Mouse (Mus musculus) stomach, embryonic 15.5 days (tissue): ENCODE data around the gene Cacna2d3. TPM values are rescaled to one million over a fixed set of nuclear protein-coding genes. Genes with fewer than 3 reads are reported as not detected.

Experiments used
- ATAC-seq: fragments of 200-750 bp; cut with Nextera tagmentation; 2 replicates; pipeline ENCODE4 v1.8.0; 2017; ENCODE audit warnings: low read depth, moderate number of reproducible peaks, moderate TSS enrichment; ENCODE audit not compliant: insufficient read depth, low FRiP score
- H3K27ac ChIP-seq: fragments of 300-500 bp; sonication (generic); 2 replicates; pipeline ENCODE4 v1.5.1; 2015; ENCODE audit warnings: mild to moderate bottlenecking, inconsistent platforms
- H3K27me3 ChIP-seq: fragments of 300-500 bp; sonication (generic); replicated peaks from 2 replicates; pipeline ENCODE4 v1.6.1; 2015; ENCODE audit warnings: inconsistent platforms
- H3K36me3 ChIP-seq: fragments of 300-500 bp; sonication (generic); 2 replicates; pipeline ENCODE4 v1.6.1; 2015; ENCODE audit warnings: inconsistent platforms
- H3K4me1 ChIP-seq: fragments of 300-500 bp; sonication (generic); 2 replicates; pipeline ENCODE4 v1.6.1; 2015; ENCODE audit warnings: inconsistent platforms
- H3K4me2 ChIP-seq: fragments of 300-500 bp; sonication (generic); 2 replicates; pipeline ENCODE4 v1.6.1; 2015; ENCODE audit warnings: mild to moderate bottlenecking, inconsistent platforms
- H3K4me3 ChIP-seq: fragments of 300-500 bp; sonication (generic); replicated peaks from 2 replicates; pipeline ENCODE4 v1.5.1; 2015; ENCODE audit warnings: inconsistent platforms
- H3K9ac ChIP-seq: fragments of 300-500 bp; sonication (generic); 2 replicates; pipeline ENCODE4 v1.6.1; 2015; ENCODE audit warnings: inconsistent platforms
- H3K9me3 ChIP-seq: fragments of 300-500 bp; sonication (generic); 2 replicates; pipeline ENCODE4 v1.6.1; 2016; ENCODE audit warnings: inconsistent platforms
- WGBS: fragments of 180-500 bp; shearing (Covaris S2); methylation state at CpG from one replicate; pipeline ENCODE4 v1.1.7; 2015; 5-methylcytosine and 5-hydroxymethylcytosine counted together
- polyA plus RNA-seq: library from polyadenylated mRNA; unstranded; fragments of >200 nt; fragmentation: Nextera tagmentation; extraction: Ambion mirVana; gene quantifications from 2 replicates; pipeline ENCODE4 v1.2.1, GENCODE M21; 2015

The Cacna2d3 gene
- 1.6 and 2.1 TPM in 2 replicates for polyA plus RNA-seq

DNA sequence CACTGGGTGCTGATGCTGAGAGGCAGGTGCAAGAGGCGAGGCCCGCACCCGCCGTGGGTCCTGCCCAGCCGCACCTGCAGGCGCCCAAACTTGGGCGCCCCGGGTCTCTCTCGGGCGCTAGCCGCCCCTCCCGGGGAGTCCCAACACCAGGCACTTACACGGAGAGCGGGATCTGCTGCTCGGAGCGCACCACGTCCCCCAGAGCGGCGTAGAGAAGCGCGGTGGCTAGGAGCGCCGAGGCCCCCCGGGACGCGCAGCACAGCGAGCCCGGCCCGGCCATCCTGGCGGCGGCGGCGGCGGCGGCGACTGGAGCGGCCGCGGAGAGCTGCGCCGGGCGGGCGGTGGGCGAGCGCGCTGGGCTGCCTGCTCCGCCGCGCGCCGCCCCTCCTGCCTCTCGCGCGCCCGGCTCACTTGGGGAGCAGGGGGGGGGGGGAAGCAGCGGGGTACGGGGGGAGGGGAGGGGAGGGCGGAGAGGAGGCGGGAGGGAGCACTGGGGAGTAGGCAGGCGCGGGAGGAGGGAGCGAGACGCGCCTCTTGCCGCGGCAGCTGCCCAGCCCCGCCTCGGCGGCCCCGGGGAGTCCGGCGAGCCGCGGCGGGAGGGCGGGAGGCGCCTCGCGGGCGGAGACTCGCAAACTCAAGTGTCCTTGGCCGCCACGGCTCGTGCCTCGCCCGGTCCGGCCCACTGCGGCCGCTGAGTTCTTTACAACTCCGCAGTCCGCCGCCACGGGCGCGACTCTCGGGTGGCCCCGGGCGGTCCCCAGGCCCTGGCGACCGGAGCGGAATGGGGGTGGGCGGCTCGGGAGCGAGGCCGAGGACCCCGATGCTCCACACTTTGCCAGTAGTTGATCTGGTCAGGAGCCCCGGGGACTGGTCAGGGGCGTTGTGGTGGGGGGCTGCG, at the start of gene Cacna2d3:
Cacna2d3 (minus strand) TSS at position 377 of the 898 bp plus-strand sequence.
- peak within 1 kb of the TSS; percentile 60 for H3K4me3 ChIP-seq
- no peaks in the 10 kb centered on the region for H3K36me3 ChIP-seq
- H3K4me1 ChIP-seq: peaks cover 12% of the 10 kb centered on the region; the same call in 1 of the 2 replicates
- H3K4me2 ChIP-seq: peak within 1 kb of the TSS; percentile 100
- no peak within 1 kb of the TSS; the same call in 1 of the 2 replicates for H3K9ac ChIP-seq
- WGBS: under 1% methylated on average over 56 of the region's 109 CpGs
- peak; percentile 67 for ATAC-seq
- peaks cover 62% of the 10 kb centered on the region for H3K27me3 ChIP-seq
- no peak within 1 kb of the TSS for H3K27ac ChIP-seq
- no peaks in the 10 kb centered on the region for H3K9me3 ChIP-seq

- WGBS: 85% methylated on average over 4 of the region's 4 CpGs
- Histone ChIP-seq H3K27ac (no peak overlapping the region), H3K4me2 (no peak overlapping the region), H3K36me3 (no peaks in the 10 kb centered on the region), H3K27me3 (no peaks in the 10 kb centered on the region), H3K4me3 (no peak overlapping the region), H3K9ac (no peak overlapping the region), H3K9me3 (no peaks in the 10 kb centered on the region), H3K4me1 (no peaks in the 10 kb centered on the region)
- ATAC-seq: no peak
These were observed 47.8 kb upstream of the Cacna2d3 start for GRCm38 (mm10) chr14:29769486-29769885.

GRCm38 (mm10) chr14:29752876-29753275, 31.2 kb upstream of the Cacna2d3 start:
- H3K4me3 ChIP-seq: no peak overlapping the region
- no peaks in the 10 kb centered on the region for H3K4me1 ChIP-seq
- no peak overlapping the region for H3K27ac ChIP-seq
- H3K4me2 ChIP-seq: no peak overlapping the region
- no peak overlapping the region for H3K9ac ChIP-seq
- H3K36me3 ChIP-seq: no peaks in the 10 kb centered on the region
- no peak for ATAC-seq
- no peaks in the 10 kb centered on the region for H3K27me3 ChIP-seq
- H3K9me3 ChIP-seq: no peaks in the 10 kb centered on the region
- WGBS: 65% methylated on average over 5 of the region's 5 CpGs

DNA sequence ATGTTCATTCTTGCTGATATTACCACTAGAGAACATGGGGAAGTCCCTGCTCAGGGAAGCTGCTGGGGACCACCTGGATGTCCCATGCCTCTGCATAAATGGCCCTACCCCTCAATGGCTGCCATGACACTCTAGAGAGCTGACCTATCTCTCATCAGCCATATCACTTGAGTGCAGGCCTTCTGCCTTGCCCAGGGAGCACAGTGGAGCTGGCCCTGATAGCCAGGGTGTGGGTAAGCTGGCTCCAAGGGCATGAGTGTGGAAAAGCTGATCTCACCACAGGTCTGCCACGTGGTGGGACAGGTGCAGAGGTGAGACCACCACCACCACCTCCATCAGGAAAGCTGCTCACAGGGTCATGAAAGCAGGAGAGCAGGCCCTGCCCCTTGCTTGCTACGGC, 17.1 kb upstream of the Cacna2d3 start:
- Histone ChIP-seq H3K27me3 (no peaks in the 10 kb centered on the region), H3K9me3 (no peaks in the 10 kb centered on the region), H3K4me2 (no peak overlapping the region), H3K36me3 (no peaks in the 10 kb centered on the region), H3K4me1 (no peaks in the 10 kb centered on the region), H3K9ac (no peak overlapping the region), H3K27ac (no peak overlapping the region), H3K4me3 (no peak overlapping the region)
- 71% methylated on average over 2 of the region's 2 CpGs for WGBS
- no peak for ATAC-seq

GRCm38 (mm10) chr14:29730256-29730655, 8.6 kb upstream of the Cacna2d3 start:
- Histone ChIP-seq H3K9me3 (no peaks in the 10 kb centered on the region), H3K9ac (no peak overlapping the region), H3K27me3 (peaks cover 14% of the 10 kb centered on the region; the same call in 1 of the 2 replicates), H3K4me1 (no peaks in the 10 kb centered on the region), H3K4me3 (no peak overlapping the region), H3K27ac (no peak overlapping the region), H3K36me3 (no peaks in the 10 kb centered on the region), H3K4me2 (no peak overlapping the region)
- 82% methylated on average over 4 of the region's 4 CpGs for WGBS
- no peak for ATAC-seq

DNA sequence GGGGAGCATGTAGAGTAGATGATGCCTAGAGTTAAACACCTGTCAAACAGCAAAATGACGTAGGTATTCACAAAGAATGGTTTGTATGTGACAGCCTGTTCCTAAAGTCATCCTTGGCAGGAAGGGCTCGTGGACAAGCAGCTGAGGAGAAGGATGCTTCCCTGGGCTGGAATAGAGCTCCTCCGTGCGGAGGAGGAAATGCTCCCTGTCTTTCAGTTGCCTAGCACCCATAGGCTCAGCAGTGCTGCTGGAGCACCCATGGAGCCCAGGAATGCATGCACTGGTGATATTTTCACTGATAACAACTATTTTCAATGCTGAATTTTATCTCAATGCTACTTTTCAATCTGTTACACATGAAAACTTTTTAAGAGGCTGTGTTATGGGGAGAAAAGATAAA, 7.3 kb upstream of the Cacna2d3 start:
- peaks cover 14% of the 10 kb centered on the region for H3K27me3 ChIP-seq
- no peaks in the 10 kb centered on the region for H3K36me3 ChIP-seq
- no peak for ATAC-seq
- H3K9ac ChIP-seq: no peak overlapping the region
- no peak overlapping the region for H3K4me3 ChIP-seq
- no peaks in the 10 kb centered on the region for H3K4me1 ChIP-seq
- WGBS: 75% methylated on average over 4 of the region's 4 CpGs
- H3K4me2 ChIP-seq: no peak overlapping the region
- no peak overlapping the region for H3K27ac ChIP-seq
- no peaks in the 10 kb centered on the region for H3K9me3 ChIP-seq

- H3K4me1 ChIP-seq: 0 out of 2 replicates have a peak, but pooled peaks cover 5% of the 10 kb centered on the region
- no peaks in the 10 kb centered on the region for H3K36me3 ChIP-seq
- H3K4me2 ChIP-seq: no peak overlapping the region
- H3K9me3 ChIP-seq: no peaks in the 10 kb centered on the region
- no peak overlapping the region for H3K4me3 ChIP-seq
- no peak for ATAC-seq
- 72% methylated on average over 9 of the region's 9 CpGs for WGBS
- H3K9ac ChIP-seq: no peak overlapping the region
- peaks cover 28% of the 10 kb centered on the region for H3K27me3 ChIP-seq
- no peak overlapping the region for H3K27ac ChIP-seq
These were observed 5.9 kb upstream of the Cacna2d3 start for GRCm38 (mm10) chr14:29727596-29727995.

- peak overlapping the region; percentile 60 for H3K4me3 ChIP-seq
- H3K9me3 ChIP-seq: no peaks in the 10 kb centered on the region
- no peaks in the 10 kb centered on the region for H3K36me3 ChIP-seq
- peak overlapping the region; percentile 100 for H3K4me2 ChIP-seq
- peaks cover 12% of the 10 kb centered on the region; the same call in 1 of the 2 replicates for H3K4me1 ChIP-seq
- H3K9ac ChIP-seq: no peak overlapping the region
- 8% methylated on average over 10 of the region's 10 CpGs for WGBS
- no peak for ATAC-seq
- no peak overlapping the region for H3K27ac ChIP-seq
- H3K27me3 ChIP-seq: peaks cover 63% of the 10 kb centered on the region
These were observed 1.6 kb upstream of the Cacna2d3 start for GRCm38 (mm10) chr14:29723267-29723666.

DNA sequence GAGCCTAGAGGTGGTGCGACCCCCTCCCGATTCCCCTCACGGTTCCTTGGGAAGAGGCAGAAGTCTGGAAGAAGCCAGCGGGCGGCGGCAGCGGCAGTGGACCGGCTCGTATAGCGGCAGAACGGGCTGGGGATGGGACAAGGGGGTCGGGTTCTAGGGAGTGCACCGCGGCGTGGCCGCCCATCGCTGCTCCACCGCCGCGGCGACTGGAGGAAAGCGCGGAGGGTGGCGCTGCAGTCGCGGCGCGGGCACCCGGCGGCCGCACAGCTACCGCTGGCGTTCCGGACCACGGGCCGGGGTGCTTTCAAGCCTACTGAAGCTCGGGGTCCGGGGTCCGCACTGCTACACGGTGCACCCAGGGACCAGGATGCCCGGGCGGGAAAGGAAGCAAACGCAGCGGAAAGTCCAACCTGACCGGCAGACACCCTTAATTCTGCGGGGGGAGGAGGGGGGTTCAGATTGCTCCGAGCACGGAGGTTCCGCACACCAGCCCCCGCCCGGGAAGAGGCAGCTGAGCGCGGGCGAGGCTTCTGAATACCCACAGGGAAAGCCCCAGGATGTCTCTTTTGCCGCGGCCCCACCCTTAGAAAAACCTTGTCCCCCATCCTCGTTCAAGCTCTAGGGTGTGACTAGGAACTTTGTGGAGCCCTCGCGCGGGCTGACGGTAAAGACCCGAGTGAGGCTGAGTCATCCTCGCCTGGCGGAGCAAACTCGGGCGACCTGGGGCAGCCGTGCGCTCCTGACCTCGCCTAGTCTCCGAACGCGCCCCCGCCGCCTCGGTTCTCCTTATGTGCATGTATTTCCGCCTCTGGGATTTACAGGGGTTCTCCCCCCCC, 940 bp upstream of the Cacna2d3 start:
- Histone ChIP-seq H3K27ac (no peak overlapping the region), H3K4me1 (peaks cover 12% of the 10 kb centered on the region; the same call in 1 of the 2 replicates), H3K9ac (no peak overlapping the region; the same call in 1 of the 2 replicates), H3K27me3 (peaks cover 65% of the 10 kb centered on the region), H3K36me3 (no peaks in the 10 kb centered on the region), H3K9me3 (no peaks in the 10 kb centered on the region), H3K4me3 (peak overlapping the region; percentile 60), H3K4me2 (peak overlapping the region; percentile 100)
- peak; percentile 46; the same call in 1 of the 2 replicates for ATAC-seq
- WGBS: under 1% methylated on average over 76 of the region's 76 CpGs

- Histone ChIP-seq H3K9ac (no peak overlapping the region), H3K27ac (no peak overlapping the region), H3K4me2 (peak overlapping the region; percentile 100), H3K4me3 (peak overlapping the region; percentile 60), H3K4me1 (peaks cover 12% of the 10 kb centered on the region; the same call in 1 of the 2 replicates), H3K9me3 (no peaks in the 10 kb centered on the region), H3K36me3 (no peaks in the 10 kb centered on the region), H3K27me3 (peaks cover 59% of the 10 kb centered on the region)
- no peak for ATAC-seq
- 1% methylated on average over 11 of the region's 11 CpGs for WGBS
These were observed 555 bp downstream of the Cacna2d3 start for GRCm38 (mm10) chr14:29721131-29721487.

GRCm38 (mm10) chr14:29720334-29720911, 1.2 kb downstream of the Cacna2d3 start:
- peak overlapping the region; percentile 100 for H3K4me2 ChIP-seq
- no peak overlapping the region for H3K9ac ChIP-seq
- H3K27ac ChIP-seq: no peak overlapping the region
- peaks cover 59% of the 10 kb centered on the region for H3K27me3 ChIP-seq
- H3K4me1 ChIP-seq: peaks cover 12% of the 10 kb centered on the region; the same call in 1 of the 2 replicates
- H3K4me3 ChIP-seq: no peak overlapping the region
- no peaks in the 10 kb centered on the region for H3K36me3 ChIP-seq
- ATAC-seq: no peak
- WGBS: 9% methylated on average over 17 of the region's 17 CpGs
- no peaks in the 10 kb centered on the region for H3K9me3 ChIP-seq
